Mouse (Mus musculus) small intestine, adult 2 months (tissue): ENCODE data around the gene Maf. TPM values are rescaled to one million over a fixed set of nuclear protein-coding genes. Genes with fewer than 3 reads are reported as not detected.

Experiments used
- H3K27ac ChIP-seq: fragments of 200-500 bp; 2 replicates; pipeline ENCODE4 v1.5.1; 2012; ENCODE audit warnings: low read depth, low read length, control low read depth, inconsistent platforms; ENCODE audit not compliant: insufficient read depth
- H3K27me3 ChIP-seq: fragments of 200-500 bp; 2 replicates; pipeline ENCODE4 v1.6.1; 2012; ENCODE audit warnings: mild to moderate bottlenecking, moderate library complexity, low read length, inconsistent platforms; ENCODE audit not compliant: control insufficient read depth, insufficient read depth
- H3K36me3 ChIP-seq: fragments of 200-500 bp; 2 replicates; pipeline ENCODE4 v1.6.1; 2012; ENCODE audit warnings: mild to moderate bottlenecking, low read length, control low read depth, inconsistent platforms; ENCODE audit not compliant: control insufficient read depth, insufficient read depth
- H3K4me1 ChIP-seq: fragments of 200-500 bp; 2 replicates; pipeline ENCODE4 v1.6.1; 2012; ENCODE audit warnings: low read length, inconsistent platforms, mixed read lengths; ENCODE audit not compliant: control insufficient read depth, insufficient read depth, insufficient read length
- H3K4me3 ChIP-seq: fragments of 200-500 bp; 2 replicates; pipeline ENCODE4 v1.5.1; 2012; ENCODE audit warnings: low read depth, mild to moderate bottlenecking, control low read depth, inconsistent platforms, low read length, moderate library complexity
- CTCF ChIP-seq: fragments of 200-500 bp; IDR thresholded peaks from 2 replicates; pipeline ENCODE4 v1.5.1; 2012; ENCODE audit warnings: low read depth, mild to moderate bottlenecking, control low read depth, inconsistent platforms, low read length, moderate library complexity, mixed read lengths; ENCODE audit not compliant: insufficient replicate concordance, insufficient read length; ENCODE audit errors: extremely low read depth
- POLR2A ChIP-seq: fragments of 200-500 bp; IDR thresholded peaks from 2 replicates; pipeline ENCODE4 v1.6.1; 2012; ENCODE audit warnings: low read depth, mild to moderate bottlenecking, control low read depth, inconsistent platforms, low read length, moderate library complexity
- WGBS: fragments of 180-500 bp; shearing (Covaris S2); methylation state at CpG from one replicate; pipeline ENCODE4 v1.1.7; 2018; 5-methylcytosine and 5-hydroxymethylcytosine counted together
- polyA plus RNA-seq: library from polyadenylated mRNA; depleted of rRNA; stranded (reverse); fragments of >200 nt; gene quantifications from 2 replicates; pipeline ENCODE4 v1.2.3, GENCODE M21; 2012; rRNA removed

The Maf gene
- 21.4 and 136 TPM in 2 replicates for polyA plus RNA-seq

GRCm38 (mm10) chr8:115707731-115708590 lies at the start of gene Maf:
TSS of gene Maf (minus strand) at chr8:115707794.
- WGBS: under 1% methylated on average over 43 of the region's 43 CpGs
- Histone ChIP-seq H3K4me1 (no peaks in the 10 kb centered on the region), H3K4me3 (peak within 1 kb of the TSS; percentile 96), H3K27me3 (no peaks in the 10 kb centered on the region), H3K36me3 (peaks cover 17% of the 10 kb centered on the region), H3K27ac (peak within 1 kb of the TSS; percentile 95)
- peak; percentile 91 for TF ChIP-seq POLR2A
- no peak for TF ChIP-seq CTCF

GRCm38 (mm10) chr8:115756965-115757364 lies 49.4 kb upstream of the Maf start:
- no peak for TF ChIP-seq CTCF
- TF ChIP-seq POLR2A: no peak
- no peaks in the 10 kb centered on the region for H3K27me3 ChIP-seq
- H3K36me3 ChIP-seq: no peaks in the 10 kb centered on the region
- H3K4me3 ChIP-seq: no peak overlapping the region
- H3K4me1 ChIP-seq: no peaks in the 10 kb centered on the region
- WGBS: 87% methylated on average over 3 of the region's 3 CpGs
- H3K27ac ChIP-seq: no peak overlapping the region

GRCm38 (mm10) chr8:115756027-115756426 lies 48.4 kb upstream of the Maf start:
- WGBS: 72% methylated on average over 2 of the region's 2 CpGs
- no peak for TF ChIP-seq POLR2A
- no peak for TF ChIP-seq CTCF
- H3K4me1 ChIP-seq: no peaks in the 10 kb centered on the region
- H3K27me3 ChIP-seq: no peaks in the 10 kb centered on the region
- no peaks in the 10 kb centered on the region for H3K36me3 ChIP-seq
- H3K4me3 ChIP-seq: no peak overlapping the region
- no peak overlapping the region for H3K27ac ChIP-seq

GRCm38 (mm10) chr8:115754694-115755093 lies 47.1 kb upstream of the Maf start:
- Histone ChIP-seq H3K36me3 (no peaks in the 10 kb centered on the region), H3K4me1 (no peaks in the 10 kb centered on the region), H3K27ac (no peak overlapping the region), H3K4me3 (no peak overlapping the region), H3K27me3 (no peaks in the 10 kb centered on the region)
- 40% methylated on average over 2 of the region's 2 CpGs for WGBS
- TF ChIP-seq CTCF (no peak), POLR2A (no peak)

GRCm38 (mm10) chr8:115753801-115754200 lies 46.2 kb upstream of the Maf start:
- TF ChIP-seq POLR2A: no peak
- TF ChIP-seq CTCF: no peak
- WGBS: 37% methylated on average over 8 of the region's 8 CpGs
- H3K4me1 ChIP-seq: no peaks in the 10 kb centered on the region
- no peak overlapping the region for H3K27ac ChIP-seq
- no peaks in the 10 kb centered on the region for H3K27me3 ChIP-seq
- no peak overlapping the region for H3K4me3 ChIP-seq
- no peaks in the 10 kb centered on the region for H3K36me3 ChIP-seq

- TF ChIP-seq POLR2A (no peak), CTCF (no peak)
Measured at GRCm38 (mm10) chr8:115747426-115747825, 39.8 kb upstream of the Maf start.

GRCm38 (mm10) chr8:115745648-115746047 lies 38.1 kb upstream of the Maf start:
- no peaks in the 10 kb centered on the region for H3K36me3 ChIP-seq
- H3K27ac ChIP-seq: no peak overlapping the region
- WGBS: 14% methylated on average over 2 of the region's 2 CpGs
- no peak for TF ChIP-seq POLR2A
- no peak for TF ChIP-seq CTCF
- no peak overlapping the region for H3K4me3 ChIP-seq
- no peaks in the 10 kb centered on the region for H3K27me3 ChIP-seq
- no peaks in the 10 kb centered on the region for H3K4me1 ChIP-seq

More at GRCm38 (mm10) chr8:115747426-115747825, 39.8 kb upstream of the Maf start:
- H3K4me1 ChIP-seq: no peaks in the 10 kb centered on the region
- no peaks in the 10 kb centered on the region for H3K36me3 ChIP-seq
- H3K4me3 ChIP-seq: no peak overlapping the region
- WGBS: 93% methylated on average over 10 of the region's 10 CpGs
- H3K27ac ChIP-seq: no peak overlapping the region
- H3K27me3 ChIP-seq: no peaks in the 10 kb centered on the region

GRCm38 (mm10) chr8:115743441-115743840 lies 35.8 kb upstream of the Maf start:
- Histone ChIP-seq H3K4me1 (no peaks in the 10 kb centered on the region), H3K4me3 (no peak overlapping the region)

More at GRCm38 (mm10) chr8:115743441-115743840, 35.8 kb upstream of the Maf start:
- 87% methylated on average over 2 of the region's 2 CpGs for WGBS
- no peaks in the 10 kb centered on the region for H3K27me3 ChIP-seq
- no peaks in the 10 kb centered on the region for H3K36me3 ChIP-seq
- H3K27ac ChIP-seq: no peak overlapping the region
- TF ChIP-seq CTCF: no peak
- TF ChIP-seq POLR2A: no peak
